ENCODE assay signal across 16 mouse cellular contexts in genomic region chr9:31983759-31984586, GRCm38 (mm10).
DNase-seq lines count a peak whose midpoint lies in the region; ATAC-seq lines count a peak whose summit lies in the region.
"Had no signal": no experiment of that assay in that cellular context is flagged by ENCODE, and none has a peak within 500 bp of the region (broad histone marks: within the 10 kb centered on the region; RNA-seq: fewer than 3 reads in every experiment).

No protein-coding gene starts in this region.

- no peaks in the 10 kb centered on the region for H3K36me3 ChIP-seq in lung, embryonic 16.5 days (ENCODE audit: control insufficient read depth, insufficient read depth, low read length)
- no peaks in the 10 kb centered on the region for H3K36me3 ChIP-seq in heart, embryonic 16.5 days (ENCODE audit: control insufficient read depth, insufficient read depth)
- no peaks in the 10 kb centered on the region for H3K36me3 ChIP-seq in hindbrain, embryonic 13.5 days
- H3K36me3 ChIP-seq: embryonic facial prominence, embryonic 15.5 days; limb, embryonic 15.5 days had no signal

- peaks cover 2% of the 10 kb centered on the region; the same call in 1 of the 2 replicates for H3K4me1 ChIP-seq in lung, embryonic 16.5 days (replicated peaks; ENCODE audit: control insufficient read depth, insufficient read depth, low read length)
- peaks cover 17% of the 10 kb centered on the region for H3K4me1 ChIP-seq in heart, embryonic 16.5 days (ENCODE audit: control insufficient read depth, insufficient read depth, low read length)
- peaks cover 3% of the 10 kb centered on the region for H3K4me1 ChIP-seq in hindbrain, embryonic 13.5 days (replicated peaks)
- H3K4me1 ChIP-seq: limb, embryonic 15.5 days had no signal

- H3K27me3 ChIP-seq in lung, embryonic 16.5 days (ENCODE audit: control insufficient read depth, insufficient read depth, low read depth, low read length) = no peaks in the 10 kb centered on the region
- H3K27me3 ChIP-seq in heart, embryonic 16.5 days (ENCODE audit: control insufficient read depth, insufficient read depth, low read length) = no peaks in the 10 kb centered on the region
- H3K27me3 ChIP-seq in hindbrain, embryonic 13.5 days = no peaks in the 10 kb centered on the region
- H3K27me3 ChIP-seq: embryonic facial prominence, embryonic 15.5 days; limb, embryonic 15.5 days had no signal

- no peak overlapping the region for H3K9ac ChIP-seq in lung, embryonic 16.5 days (ENCODE audit: low read length)
- H3K9ac ChIP-seq in heart, embryonic 16.5 days (ENCODE audit: low read length) = peak overlapping the region; percentile 23; the same call in 1 of the 2 replicates
- H3K9ac ChIP-seq in hindbrain, embryonic 13.5 days = no peak overlapping the region
- H3K9ac ChIP-seq: embryonic facial prominence, embryonic 15.5 days; limb, embryonic 15.5 days had no signal

- H3K27ac ChIP-seq in lung, embryonic 16.5 days (ENCODE audit: low read length) = no peak overlapping the region
- peak overlapping the region; percentile 2 for H3K27ac ChIP-seq in heart, embryonic 16.5 days (ENCODE audit: low read length)
- no peak overlapping the region for H3K27ac ChIP-seq in hindbrain, embryonic 13.5 days
- H3K27ac ChIP-seq: embryonic facial prominence, embryonic 15.5 days; limb, embryonic 15.5 days had no signal

- WGBS in lung, embryonic 16.5 days = 30% methylated on average over 12 of the region's 12 CpGs
- 32% methylated on average over 12 of the region's 12 CpGs for WGBS in heart, embryonic 16.5 days
- 65% methylated on average over 12 of the region's 12 CpGs for WGBS in hindbrain, embryonic 13.5 days

- intact Hi-C loops in heart, postnatal 14 days (cut with DNase I) = no loop called here

- 0 out of 2 replicates have a peak, but pooled peaks have one; percentile 17 for ATAC-seq in lung, embryonic 16.5 days (ENCODE audit: low read depth)
- no peak for ATAC-seq in heart, embryonic 16.5 days (replicated peaks; ENCODE audit: extremely low read depth, insufficient read depth, low FRiP score)
- no peak for ATAC-seq in hindbrain, embryonic 13.5 days (ENCODE audit: low FRiP score)
- ATAC-seq: activated CD4-positive, CD25-positive, alpha-beta regulatory T cell, adult 4 months; CD4-positive, CD25-positive, alpha-beta regulatory T cell, adult 4 months; forebrain, embryonic 14.5 days; hindbrain, embryonic 16.5 days had no signal

- H3K9me3 ChIP-seq in lung, embryonic 16.5 days (ENCODE audit: control insufficient read depth, low read length) = no peaks in the 10 kb centered on the region
- H3K9me3 ChIP-seq in heart, embryonic 16.5 days (replicated peaks; ENCODE audit: control insufficient read depth, low read length) = no peaks in the 10 kb centered on the region
- H3K9me3 ChIP-seq in hindbrain, embryonic 13.5 days = no peaks in the 10 kb centered on the region
- H3K9me3 ChIP-seq: embryonic facial prominence, embryonic 15.5 days; limb, embryonic 15.5 days had no signal

- H3K4me3 ChIP-seq in lung, embryonic 16.5 days (ENCODE audit: low read length) = no peak overlapping the region
- H3K4me3 ChIP-seq in heart, embryonic 16.5 days (ENCODE audit: low read length) = no peak overlapping the region
- H3K4me3 ChIP-seq in hindbrain, embryonic 13.5 days = no peak overlapping the region
- H3K4me3 ChIP-seq: embryonic facial prominence, embryonic 15.5 days; limb, embryonic 15.5 days had no signal

- peak; percentile 96 for DNase-seq in heart, adult 11 months
- no peak for DNase-seq in heart, postnatal 14 days
- DNase-seq in lung, postnatal 25 days (ENCODE audit: low spot score) = no peak
- DNase-seq in urinary bladder, postnatal 25 days (ENCODE audit: low spot score) = no peak
- DNase-seq: cerebellum, postnatal 25 days; gastrocnemius, postnatal 25 days; thymus, postnatal 14 days had no signal

- no peak overlapping the region for H3K4me2 ChIP-seq in lung, embryonic 16.5 days (ENCODE audit: low read depth, low read length)
- H3K4me2 ChIP-seq in heart, embryonic 16.5 days (ENCODE audit: low read depth, low read length) = 0 out of 2 replicates have a peak overlapping the region, but pooled peaks have one; percentile 3
- no peak overlapping the region for H3K4me2 ChIP-seq in hindbrain, embryonic 13.5 days
- H3K4me2 ChIP-seq: embryonic facial prominence, embryonic 15.5 days; limb, embryonic 15.5 days had no signal
